Mouse (Mus musculus): ENCODE measurements around the gene Pawr.

The Pawr gene

GRCm38 (mm10) chr10:108389178-108389926 is 57.4 kb downstream of the Pawr start:
- no peak for DNase-seq (ENCODE audit: low spot score)

DNA sequence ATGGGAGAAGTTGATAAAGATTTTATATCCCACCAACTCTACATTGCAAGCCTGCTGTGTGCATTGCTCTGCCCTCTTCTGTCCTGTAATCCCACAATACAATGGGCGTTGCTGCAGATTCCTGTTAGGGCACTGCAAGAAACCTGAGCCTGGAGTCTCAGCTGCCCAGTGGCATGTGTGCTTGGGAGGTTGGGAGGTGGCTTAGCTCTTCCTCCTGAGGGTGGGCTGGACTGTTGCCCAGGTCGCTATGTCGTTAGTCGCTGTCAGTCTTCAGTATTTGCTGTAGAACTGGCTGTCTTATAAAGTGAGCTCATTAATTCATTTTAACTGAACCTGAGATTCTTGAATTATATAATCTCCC is 58.0 kb downstream of the Pawr start:
- DNase-seq (ENCODE audit: low spot score), result no peak

- no peak for DNase-seq (ENCODE audit: low spot score)
Observed at GRCm38 (mm10) chr10:108391370-108391902, 59.5 kb downstream of the Pawr start.

DNA sequence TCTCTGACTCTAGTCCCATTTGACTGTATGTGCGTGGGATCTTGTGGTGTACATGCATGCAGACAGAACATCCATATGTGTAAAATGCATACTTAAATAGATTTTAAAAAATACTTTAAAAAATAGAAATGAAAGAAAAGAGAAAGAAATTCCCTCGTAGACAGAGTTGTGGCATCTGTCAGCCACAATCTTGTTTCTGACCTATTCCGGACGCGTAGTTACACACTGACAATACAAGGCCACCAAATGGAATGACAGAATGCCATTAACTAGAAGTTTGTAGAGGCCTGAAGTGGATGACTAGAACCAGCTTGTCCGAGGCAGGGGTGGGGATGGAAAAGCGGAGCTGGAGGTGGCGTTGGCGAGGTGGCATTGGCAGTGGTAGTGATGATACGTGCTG is 60.2 kb downstream of the Pawr start:
- DNase-seq (ENCODE audit: low spot score), result no peak

DNA sequence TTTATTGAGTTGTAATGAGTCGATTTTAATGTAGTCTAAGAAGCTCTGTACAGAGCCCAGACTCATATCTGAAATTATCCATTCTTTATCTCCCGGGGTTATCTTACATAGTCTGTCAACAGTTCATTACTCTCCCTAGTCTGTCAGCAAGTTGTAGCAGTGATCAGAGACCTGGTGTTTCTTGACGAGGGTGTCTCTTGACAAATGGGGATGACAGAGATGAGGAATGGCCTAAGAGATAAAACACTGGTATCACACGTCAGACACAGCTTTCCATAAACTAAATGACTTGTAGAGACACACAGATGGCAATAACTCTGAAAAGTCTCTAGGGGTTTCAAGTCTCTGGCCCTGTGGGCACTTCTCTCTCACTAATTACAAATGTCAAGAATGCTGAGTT is 62.4 kb downstream of the Pawr start:
- no peak for DNase-seq (ENCODE audit: low spot score)

DNA sequence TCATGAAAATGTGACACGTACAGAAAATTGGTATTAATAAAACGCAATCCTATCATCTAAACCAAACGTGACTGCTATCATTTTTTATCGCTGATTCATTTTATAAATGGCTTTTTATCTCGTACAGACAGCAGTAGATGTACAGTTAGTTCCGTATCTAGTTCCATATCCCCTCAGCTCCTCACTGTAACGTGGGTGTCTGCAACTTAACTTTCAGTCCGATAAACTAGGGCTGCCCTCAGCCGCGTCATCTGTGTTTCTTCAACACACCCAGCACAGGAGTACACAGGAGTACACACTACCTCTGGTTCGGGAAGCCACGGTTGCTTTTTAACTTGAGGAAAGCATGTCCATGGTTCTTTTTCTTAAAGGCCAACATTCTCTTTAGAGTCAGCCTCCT is 63.3 kb downstream of the Pawr start:
- DNase-seq (ENCODE audit: low spot score), result no peak

DNA sequence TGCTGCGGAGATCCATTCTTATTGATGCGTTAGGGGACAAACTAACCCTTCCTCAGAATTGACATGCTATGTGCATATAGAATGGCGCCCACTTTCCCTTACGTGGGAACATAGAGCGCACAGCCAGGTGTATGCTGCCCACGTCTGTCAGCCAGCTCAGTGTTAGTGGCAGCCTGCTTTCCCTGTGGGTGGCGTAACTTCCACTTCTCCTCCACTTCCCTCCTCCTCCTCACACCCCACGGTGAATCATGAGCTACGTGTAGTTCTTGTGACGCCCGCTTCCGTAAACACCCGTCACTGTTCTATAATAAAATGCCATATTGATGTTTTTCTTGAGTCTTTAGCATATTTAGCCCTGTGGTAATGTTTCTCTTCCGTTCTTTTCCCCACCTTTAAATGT is 63.7 kb downstream of the Pawr start:
- DNase-seq (ENCODE audit: low spot score), result no peak

DNA sequence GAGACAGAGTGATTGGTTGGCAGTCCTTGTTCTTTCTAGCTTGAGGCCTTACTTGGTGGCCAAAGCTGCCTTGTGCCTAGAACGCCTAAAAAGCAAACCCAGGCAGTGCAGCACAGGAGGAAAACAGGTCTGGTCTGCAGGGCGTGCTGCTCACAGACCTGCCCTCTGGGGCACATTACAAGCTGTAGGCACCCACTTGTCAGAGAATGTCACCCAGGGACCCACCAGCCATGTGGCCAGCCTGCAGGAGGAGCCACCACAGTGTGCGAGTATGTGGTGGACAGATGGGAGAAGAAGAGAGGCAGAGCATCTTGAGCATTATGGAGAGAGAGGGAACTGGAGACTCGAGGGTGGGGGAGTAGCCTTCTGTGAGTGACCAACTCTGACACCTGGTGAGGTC is 70.8 kb downstream of the Pawr start:
- DNase-seq (ENCODE audit: low spot score), result no peak

GRCm38 (mm10) chr10:108403366-108403865 is 71.5 kb downstream of the Pawr start:
- DNase-seq (ENCODE audit: low spot score), result no peak

GRCm38 (mm10) chr10:108404087-108404486 is 72.2 kb downstream of the Pawr start:
- peak; percentile 31 for DNase-seq (ENCODE audit: low spot score)

DNA sequence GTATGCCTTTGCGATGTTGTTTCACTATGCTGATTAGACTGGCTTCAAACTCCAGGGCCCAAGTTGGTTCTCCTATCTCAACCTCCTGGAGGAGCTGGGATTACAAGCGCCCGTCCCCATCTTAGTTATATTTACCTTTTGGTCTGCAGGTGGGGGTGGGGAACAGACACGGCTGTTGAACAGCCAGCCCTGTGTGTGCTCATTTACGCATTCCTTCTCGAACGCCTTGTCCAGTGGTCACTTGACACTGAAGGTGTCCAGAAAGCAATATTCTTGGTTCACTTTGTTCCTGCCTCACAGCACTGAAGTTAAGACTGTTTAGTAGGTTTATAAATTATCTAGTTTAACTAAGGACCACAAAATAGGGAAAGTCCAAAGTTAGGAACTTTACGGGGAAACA is 73.2 kb downstream of the Pawr start:
- peak; percentile 61 for DNase-seq (ENCODE audit: low spot score)

DNA sequence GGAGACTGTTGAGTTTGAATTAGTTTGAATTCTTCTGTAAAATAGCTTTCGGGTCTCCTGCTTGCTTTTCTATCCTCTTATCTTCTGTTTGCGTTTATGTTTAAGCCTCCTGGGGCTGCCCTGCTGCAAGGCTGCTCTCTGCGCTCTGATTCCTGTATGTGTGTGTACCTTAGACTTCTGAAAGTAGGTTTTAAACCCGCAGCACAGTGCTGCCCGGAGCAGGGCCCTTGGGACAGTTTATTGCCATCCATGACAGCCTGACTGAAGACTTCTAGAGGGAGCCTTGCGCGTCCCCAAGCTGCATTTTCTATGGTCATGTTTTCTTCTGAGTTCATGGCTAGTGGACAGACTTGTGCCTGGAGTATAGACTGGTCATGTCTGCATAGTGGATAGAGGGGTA is 74.0 kb downstream of the Pawr start:
- peak; percentile 71 for DNase-seq (ENCODE audit: low spot score)

DNA sequence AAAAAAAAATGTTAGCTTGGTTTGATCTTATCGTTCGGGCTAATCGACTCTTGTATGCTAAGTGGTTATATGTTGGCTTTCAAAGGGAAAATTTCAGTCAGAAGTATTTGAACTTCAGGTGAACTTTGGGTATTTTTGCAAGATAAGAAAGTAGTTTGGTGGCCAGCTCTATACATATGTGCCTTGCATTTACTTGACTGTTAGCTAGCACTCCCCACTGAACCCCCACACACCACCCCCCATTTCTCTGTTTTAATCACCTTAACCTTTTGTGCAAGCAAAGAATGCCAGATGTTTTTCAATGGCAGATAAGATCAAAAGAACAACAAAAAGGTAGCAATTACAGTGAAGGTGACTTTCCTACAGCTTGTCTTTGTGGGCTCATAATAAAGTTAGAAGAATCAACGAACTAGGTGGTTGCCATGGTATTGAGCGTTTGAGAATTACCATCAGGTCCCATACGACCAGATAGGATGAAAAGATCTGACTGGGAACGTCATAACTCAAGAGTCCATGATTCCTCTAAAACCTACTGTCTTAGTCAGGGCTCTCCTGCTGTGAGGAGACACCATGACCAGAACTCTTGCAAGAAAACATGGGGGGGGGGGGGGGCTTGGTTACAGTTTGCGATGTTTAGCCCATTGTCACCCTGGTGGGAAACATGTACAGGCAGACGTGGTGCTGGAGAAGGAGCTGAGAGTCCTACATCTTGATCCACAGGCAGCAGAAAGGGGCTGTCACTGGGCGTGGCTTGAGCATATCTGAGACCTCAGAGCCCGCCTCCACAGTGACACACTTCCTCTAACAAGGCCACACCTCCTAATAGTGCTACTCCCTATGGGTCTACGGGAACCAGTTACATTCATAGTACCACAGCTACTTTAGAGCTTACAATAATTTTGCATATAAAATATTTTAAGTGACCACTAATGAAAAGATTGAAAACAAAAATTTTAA is 75.2 kb downstream of the Pawr start:
- DNase-seq (ENCODE audit: low spot score), result no peak

GRCm38 (mm10) chr10:108408025-108408424 is 76.1 kb downstream of the Pawr start:
- no peak for DNase-seq (ENCODE audit: low spot score)

DNA sequence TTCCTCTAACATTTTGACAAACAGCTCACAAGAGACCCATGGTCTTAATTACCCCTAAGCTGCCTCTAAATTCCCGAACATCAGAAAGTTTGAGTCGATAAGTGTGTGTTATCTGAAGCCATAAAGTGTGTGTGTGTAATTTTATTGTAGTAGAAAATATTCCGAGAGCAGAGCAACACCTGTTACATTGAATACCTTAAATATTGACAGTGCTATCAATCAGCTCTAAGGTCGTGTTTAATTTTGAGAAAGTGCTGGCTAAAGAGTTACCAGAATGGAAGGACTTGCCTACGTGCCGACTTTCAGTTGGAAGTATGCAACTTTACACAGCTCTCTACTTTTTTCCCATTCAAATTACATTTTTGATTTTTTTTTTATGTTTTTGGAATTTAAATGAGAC is 76.5 kb downstream of the Pawr start:
- no peak for DNase-seq (ENCODE audit: low spot score)

DNA sequence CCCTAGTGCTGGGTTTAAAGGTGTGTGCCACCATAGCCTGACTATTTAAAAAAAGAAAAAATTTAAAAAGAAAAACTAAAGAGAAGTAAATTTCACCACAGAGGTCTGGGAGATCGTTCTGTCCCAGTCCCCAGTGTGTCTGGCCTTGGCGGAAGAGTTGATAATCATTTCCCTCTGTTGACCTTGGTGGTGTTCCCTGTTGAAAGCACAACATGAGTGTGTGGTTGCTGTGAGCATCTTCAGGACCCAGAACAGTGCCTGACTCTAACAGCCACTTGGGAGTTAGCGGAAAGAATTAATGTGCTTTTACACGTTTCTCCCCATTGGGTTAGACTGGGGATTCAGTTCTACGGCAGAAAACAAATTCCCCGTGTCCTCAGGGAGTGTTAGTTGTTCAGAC is 77.1 kb downstream of the Pawr start:
- DNase-seq (ENCODE audit: low spot score), result no peak

DNA sequence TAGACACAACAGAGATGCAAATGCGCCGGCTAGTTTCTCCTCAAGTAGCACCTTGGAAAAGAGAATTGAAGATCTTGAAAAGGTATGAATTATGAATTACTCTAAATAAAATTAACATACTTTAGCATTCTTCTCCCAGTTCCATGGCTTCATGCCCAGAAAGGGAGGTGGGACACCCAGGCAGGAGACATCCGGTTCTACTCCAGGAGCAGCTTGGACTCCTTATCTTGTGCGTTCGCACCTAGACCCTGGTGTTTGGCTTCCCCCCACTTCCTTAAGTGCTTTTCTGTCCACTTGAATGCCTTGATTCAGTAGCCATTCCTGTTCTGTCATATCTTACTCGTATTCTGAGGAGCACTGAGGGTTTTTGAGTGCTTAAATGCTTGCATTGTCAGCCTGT is 77.6 kb downstream of the Pawr start:
- DNase-seq (ENCODE audit: low spot score), result no peak

DNA sequence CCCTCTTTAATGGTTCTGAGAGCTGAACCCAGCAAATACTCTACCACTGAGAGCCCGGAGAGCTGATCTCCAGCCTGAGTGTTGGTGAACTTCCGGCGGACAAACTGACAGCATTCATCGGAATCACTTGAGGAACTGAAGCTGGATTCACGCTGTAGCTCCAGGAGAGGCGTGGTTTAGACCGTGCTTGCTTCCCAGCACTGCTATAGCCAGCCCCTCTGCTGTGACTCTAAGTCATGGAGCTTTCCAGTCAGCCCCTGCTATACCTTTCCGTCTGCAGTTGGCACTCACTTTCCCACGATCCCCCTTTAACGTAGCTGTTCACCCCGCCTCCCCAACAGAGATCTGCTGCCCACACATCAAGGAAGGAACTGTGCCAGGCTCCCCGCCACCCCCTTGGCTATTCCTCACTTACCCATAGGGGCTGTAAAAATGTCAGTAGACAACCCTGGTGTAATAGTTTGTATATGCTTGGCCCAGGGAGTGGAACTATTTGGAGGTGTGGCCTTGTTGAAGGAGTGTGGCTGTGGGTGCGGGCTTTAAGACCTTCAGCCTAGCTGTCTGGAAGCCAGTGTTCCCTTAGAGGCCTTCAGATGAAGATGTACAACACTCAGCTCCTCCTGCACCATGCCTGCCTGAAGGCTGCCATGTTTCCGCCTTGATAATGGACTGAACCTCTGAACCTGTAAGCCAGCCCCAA is 83.2 kb downstream of the Pawr start:
- no peak for DNase-seq (ENCODE audit: low spot score)

DNA sequence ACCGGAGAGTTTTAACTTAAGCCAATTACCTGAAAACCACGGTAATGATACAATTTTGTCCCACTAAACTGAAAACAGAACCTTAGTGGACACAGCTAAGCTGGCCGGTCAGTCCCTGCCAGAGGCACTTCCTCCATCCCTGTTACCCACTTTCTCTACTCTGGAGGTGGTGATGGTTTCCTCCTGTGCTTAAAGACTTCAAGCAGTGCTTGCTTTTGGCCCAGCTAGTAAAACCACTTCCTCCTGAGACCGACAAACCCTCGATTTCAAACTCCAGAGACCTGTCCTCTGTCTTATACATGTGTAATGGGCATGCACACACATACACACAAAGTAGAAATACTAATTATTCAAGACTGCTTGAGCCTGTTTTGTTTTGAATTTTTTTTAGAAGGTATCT is 85.5 kb downstream of the Pawr start:
- DNase-seq (ENCODE audit: low spot score), result no peak

DNA sequence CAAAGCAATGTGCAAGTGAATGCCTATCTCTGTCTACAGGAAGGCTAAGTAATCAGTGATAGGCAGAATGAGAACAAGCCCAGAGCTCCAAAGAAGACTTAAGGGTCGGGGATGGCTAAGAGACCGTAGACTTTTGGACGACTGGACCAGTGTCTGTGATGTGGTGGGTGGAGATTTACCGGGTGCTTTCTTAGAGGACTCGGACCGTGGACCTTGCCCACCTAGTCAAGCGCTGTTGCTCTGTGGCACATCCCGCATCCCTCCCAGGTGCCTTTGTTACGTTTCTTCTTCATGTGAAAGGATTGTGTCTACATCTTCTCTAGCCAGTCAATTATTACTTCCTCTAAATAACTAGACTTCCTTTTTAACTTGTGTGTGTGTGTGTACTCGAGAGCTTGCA is 98.6 kb downstream of the Pawr start:
- DNase-seq (ENCODE audit: low spot score), result no peak

GRCm38 (mm10) chr10:108432194-108432593 is 100.3 kb downstream of the Pawr start:
- peak; percentile 73 for DNase-seq (ENCODE audit: low spot score)

GRCm38 (mm10) chr10:108433976-108434375 is 102.1 kb downstream of the Pawr start:
- peak; percentile 59 for DNase-seq (ENCODE audit: low spot score)

Measured in yolk sac, embryonic 10.5 days (tissue).